Mouse (Mus musculus) CD8-positive naive resting alpha-beta T cell, adult 2 months (primary cell): ENCODE measurements around the gene Dcdc2a.

Experiments
- DNase-seq, 2 experiments: peaks; one replicate each; pipeline ENCODE4 v3.0.0; 2022; ENCODE audit warnings: low read depth in 2 of 2, low spot score in 2 of 2

Dcdc2a gene

GRCm38 (mm10) chr13:25094381-25094780 is 38.6 kb downstream of the Dcdc2a start:
- no peak for DNase-seq

GRCm38 (mm10) chr13:25097348-25097747 is 41.5 kb downstream of the Dcdc2a start:
- no peak for DNase-seq

- no peak for DNase-seq
Measured at GRCm38 (mm10) chr13:25098578-25098977, 42.8 kb downstream of the Dcdc2a start.

- no peak for DNase-seq
Measured at GRCm38 (mm10) chr13:25099508-25099907, 43.7 kb downstream of the Dcdc2a start.

GRCm38 (mm10) chr13:25100581-25100980 is 44.8 kb downstream of the Dcdc2a start:
- DNase-seq: no peak

GRCm38 (mm10) chr13:25105671-25106070 is 49.9 kb downstream of the Dcdc2a start:
- DNase-seq: no peak

- DNase-seq: no peak
Measured at GRCm38 (mm10) chr13:25106740-25107139, 50.9 kb downstream of the Dcdc2a start.

- DNase-seq: no peak
Measured at GRCm38 (mm10) chr13:25108353-25108752, 52.5 kb downstream of the Dcdc2a start.

GRCm38 (mm10) chr13:25110592-25111095 is 54.8 kb downstream of the Dcdc2a start:
- DNase-seq: no peak

GRCm38 (mm10) chr13:25115429-25115881 is 59.7 kb downstream of the Dcdc2a start:
- no peak for DNase-seq

GRCm38 (mm10) chr13:25115971-25116370 is 60.2 kb downstream of the Dcdc2a start:
- peak; percentile 7 to 20 for DNase-seq

GRCm38 (mm10) chr13:25122740-25123335 is 67.0 kb downstream of the Dcdc2a start:
- DNase-seq: no peak

- no peak for DNase-seq
Measured at GRCm38 (mm10) chr13:25127216-25127615, 71.4 kb downstream of the Dcdc2a start.

- DNase-seq: no peak
Measured at GRCm38 (mm10) chr13:25127806-25128205, 72.0 kb downstream of the Dcdc2a start.

- no peak for DNase-seq
Measured at GRCm38 (mm10) chr13:25128766-25129165, 73.0 kb downstream of the Dcdc2a start.

GRCm38 (mm10) chr13:25143066-25143465 is 87.3 kb downstream of the Dcdc2a start:
- DNase-seq: no peak

- no peak for DNase-seq
Measured at GRCm38 (mm10) chr13:25144093-25144492, 88.3 kb downstream of the Dcdc2a start.

GRCm38 (mm10) chr13:25146232-25146631 is 90.4 kb downstream of the Dcdc2a start:
- no peak for DNase-seq

GRCm38 (mm10) chr13:25150154-25150781 is 94.5 kb downstream of the Dcdc2a start:
- no peak for DNase-seq

GRCm38 (mm10) chr13:25150861-25151260 is 95.1 kb downstream of the Dcdc2a start:
- DNase-seq: no peak

GRCm38 (mm10) chr13:25159917-25160316 is 104.1 kb downstream of the Dcdc2a start:
- DNase-seq: no peak

- no peak for DNase-seq
Measured at GRCm38 (mm10) chr13:25160804-25161203, 105.0 kb downstream of the Dcdc2a start.

- no peak for DNase-seq
Measured at GRCm38 (mm10) chr13:25162594-25162993, 106.8 kb downstream of the Dcdc2a start.
